Mouse (Mus musculus) cerebellum, adult 2 months (tissue): ENCODE measurements around the gene Uprt. TPM values are rescaled to one million over a fixed set of nuclear protein-coding genes. Genes with fewer than 3 reads are reported as not detected.

Experiments used
- DNase-seq, 2 experiments: peaks; one replicate each; pipeline ENCODE4 v3.0.0; 2021
- H3K27ac ChIP-seq: fragments of 200-500 bp; 2 replicates; pipeline ENCODE4 v1.5.1; 2012; ENCODE audit warnings: low read length, control low read depth, inconsistent platforms; ENCODE audit not compliant: insufficient read depth
- H3K27me3 ChIP-seq: fragments of 200-500 bp; 2 replicates; pipeline ENCODE4 v1.6.1; 2012; ENCODE audit warnings: inconsistent platforms, mild to moderate bottlenecking, low read length, moderate library complexity; ENCODE audit not compliant: control insufficient read depth, insufficient read depth
- H3K4me1 ChIP-seq: fragments of 200-500 bp; 2 replicates; pipeline ENCODE4 v1.6.1; 2011; ENCODE audit warnings: low read length; ENCODE audit not compliant: control insufficient read depth, insufficient read depth
- H3K4me3 ChIP-seq: fragments of 200-500 bp; replicated peaks from 2 replicates; pipeline ENCODE3; 2011; ENCODE audit warnings: mild to moderate bottlenecking, low read depth, low read length, control low read depth; ENCODE audit not compliant: insufficient read depth
- CTCF ChIP-seq: fragments of 200-500 bp; IDR thresholded peaks from 2 replicates; pipeline ENCODE4 v1.5.1; 2011; ENCODE audit warnings: low read depth, mild to moderate bottlenecking, control low read depth, low read length, moderate library complexity, borderline replicate concordance; ENCODE audit not compliant: insufficient read depth
- POLR2A ChIP-seq: fragments of 200-500 bp; IDR thresholded peaks from 2 replicates; pipeline ENCODE4 v1.6.1; 2011; ENCODE audit warnings: low read length, control low read depth, borderline replicate concordance; ENCODE audit not compliant: insufficient read depth
- WGBS: fragments of 180-500 bp; shearing (Covaris S2); methylation state at CpG from one replicate; pipeline ENCODE4 v1.1.7; 2018; 5-methylcytosine and 5-hydroxymethylcytosine counted together
- polyA plus RNA-seq: library from polyadenylated mRNA; depleted of rRNA; stranded (reverse); fragments of >200 nt; gene quantifications from 2 replicates; pipeline ENCODE4 v1.2.3, GENCODE M21; 2012; rRNA removed

Gene Uprt
- polyA plus RNA-seq, 1 experiment, result 4.1 TPM

- H3K4me3 ChIP-seq, result no peak overlapping the region
- no peak for DNase-seq
- no peaks in the 10 kb centered on the region for H3K4me1 ChIP-seq
- no peak overlapping the region for H3K27ac ChIP-seq
- H3K27me3 ChIP-seq, result no peaks in the 10 kb centered on the region
- 85% methylated on average over 3 of the region's 3 CpGs for WGBS
- TF ChIP-seq POLR2A, result no peak
- TF ChIP-seq CTCF, result no peak
These were observed 5.4 kb downstream of the Uprt start for GRCm38 (mm10) chrX:104488036-104488435.

GRCm38 (mm10) chrX:104488870-104489467, 6.4 kb downstream of the Uprt start:
- no peak for TF ChIP-seq POLR2A
- TF ChIP-seq CTCF, result no peak
- 90% methylated on average over 4 of the region's 4 CpGs for WGBS
- Histone ChIP-seq H3K27ac (no peak overlapping the region), H3K4me1 (no peaks in the 10 kb centered on the region), H3K4me3 (no peak overlapping the region), H3K27me3 (no peaks in the 10 kb centered on the region)
- no peak for DNase-seq

GRCm38 (mm10) chrX:104489626-104490355, 7.2 kb downstream of the Uprt start:
- no peak for DNase-seq
- Histone ChIP-seq H3K4me1 (no peaks in the 10 kb centered on the region), H3K27me3 (no peaks in the 10 kb centered on the region), H3K27ac (no peak overlapping the region), H3K4me3 (no peak overlapping the region)
- 71% methylated on average over 4 of the region's 4 CpGs for WGBS
- no peak for TF ChIP-seq CTCF
- no peak for TF ChIP-seq POLR2A

GRCm38 (mm10) chrX:104501765-104502164, 19.1 kb downstream of the Uprt start:
- DNase-seq, result no peak

GRCm38 (mm10) chrX:104542635-104543034, 60.0 kb downstream of the Uprt start:
- Histone ChIP-seq H3K27ac (no peak overlapping the region), H3K4me3 (no peak overlapping the region), H3K4me1 (no peaks in the 10 kb centered on the region), H3K27me3 (no peaks in the 10 kb centered on the region)
- DNase-seq, result no peak
- WGBS, result 91% methylated on average over 4 of the region's 4 CpGs
- TF ChIP-seq CTCF (no peak), POLR2A (no peak)

More at GRCm38 (mm10) chrX:104501765-104502164, 19.1 kb downstream of the Uprt start:
- TF ChIP-seq POLR2A (no peak), CTCF (no peak)
- WGBS, result 82% methylated on average over 5 of the region's 5 CpGs
- no peak overlapping the region for H3K4me3 ChIP-seq
- H3K27me3 ChIP-seq, result no peaks in the 10 kb centered on the region
- H3K4me1 ChIP-seq, result no peaks in the 10 kb centered on the region
- H3K27ac ChIP-seq, result no peak overlapping the region

- no peak overlapping the region for H3K27ac ChIP-seq
- no peak overlapping the region for H3K4me3 ChIP-seq
- DNase-seq, result no peak
- WGBS, result 68% methylated on average over 4 of the region's 4 CpGs
- no peak for TF ChIP-seq CTCF
- no peak for TF ChIP-seq POLR2A
- no peaks in the 10 kb centered on the region for H3K4me1 ChIP-seq
- H3K27me3 ChIP-seq, result no peaks in the 10 kb centered on the region
These were observed 61.4 kb downstream of the Uprt start for GRCm38 (mm10) chrX:104543919-104544595.

- TF ChIP-seq CTCF, result no peak
- no peak for TF ChIP-seq POLR2A
- 100% methylated on average over 1 of the region's 1 CpGs for WGBS
- Histone ChIP-seq H3K4me3 (no peak overlapping the region), H3K27me3 (no peaks in the 10 kb centered on the region), H3K27ac (no peak overlapping the region), H3K4me1 (no peaks in the 10 kb centered on the region)
- DNase-seq, result no peak
These were observed 62.7 kb downstream of the Uprt start for GRCm38 (mm10) chrX:104545283-104545682.

Other genes starting within 250 kb of the Uprt start
- 15.5 and 16.4 TPM in 2 replicates for gene Abcb7, start 69.0 kb upstream of the Uprt start, polyA plus RNA-seq
- gene Zdhhc15, start 188.2 kb downstream of the Uprt start, polyA plus RNA-seq, result 1.3 and 1.6 TPM in 2 replicates